Mouse (Mus musculus): ENCODE results near the gene Stk38l.
"Not testable (repeated sequence)": the region's sequence is repeated elsewhere in the genome, so short reads cannot be mapped to it uniquely, and the experiment has no call there.

The Stk38l gene

DNA sequence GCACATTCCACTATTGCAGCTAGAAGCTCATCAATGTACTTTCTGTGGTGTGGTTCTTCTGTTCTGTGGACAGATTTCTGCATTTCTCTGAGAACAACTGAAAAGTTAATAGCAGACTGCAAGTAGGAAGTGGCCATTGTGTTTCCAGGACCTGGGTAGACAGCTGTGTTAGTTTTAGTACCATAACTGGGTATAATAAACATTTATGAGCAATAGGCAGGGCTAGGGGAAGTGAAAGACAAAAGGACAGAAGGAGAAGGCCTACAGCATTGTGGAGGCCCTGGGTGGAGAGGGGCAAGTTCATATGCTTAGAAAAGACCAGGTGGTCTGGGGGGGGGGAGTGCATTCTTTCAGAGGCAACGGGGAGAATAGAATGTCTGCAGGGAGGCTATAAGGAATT is 8.8 kb downstream of the Stk38l start:
- DNase-seq (ENCODE audit: low spot score): no peak

DNA sequence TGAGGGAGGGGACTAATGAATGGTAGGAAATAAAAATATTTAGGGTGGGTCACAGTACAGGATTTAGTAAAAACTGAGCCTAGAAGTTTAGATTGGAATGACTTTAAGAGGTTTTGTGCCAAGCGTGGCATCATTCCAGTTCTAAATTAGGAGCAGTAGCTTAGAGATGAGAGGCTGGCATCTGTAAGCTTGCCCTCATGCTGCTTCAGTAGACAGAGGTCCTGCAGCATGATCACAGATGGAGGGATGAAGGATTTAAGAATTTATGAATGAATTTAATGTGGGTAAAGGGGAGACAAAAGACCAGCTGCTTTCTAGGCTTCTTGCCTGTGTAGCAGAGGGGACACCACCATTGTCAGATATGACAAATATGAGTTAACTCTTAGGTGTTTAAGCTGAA is 14.1 kb downstream of the Stk38l start:
- DNase-seq (ENCODE audit: low spot score): no peak

DNA sequence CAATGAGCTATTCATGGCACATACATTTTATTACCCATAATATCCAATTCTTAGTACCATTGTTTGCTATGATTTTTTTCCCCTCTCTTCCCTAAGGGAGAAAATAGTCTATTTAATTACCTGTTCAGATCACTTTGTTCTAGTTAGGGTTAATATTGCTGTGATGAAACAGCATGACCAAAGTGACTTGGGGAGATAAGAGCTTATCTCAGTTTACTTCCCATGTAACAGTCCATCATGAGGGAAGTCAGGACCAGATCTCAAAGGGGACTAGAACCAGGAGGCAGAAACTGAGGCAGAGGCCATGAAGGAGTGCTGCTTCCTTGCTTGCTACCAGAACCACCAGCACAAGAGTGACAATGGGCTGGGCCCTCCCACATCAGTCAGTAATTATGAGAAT is 15.9 kb downstream of the Stk38l start:
- no peak for DNase-seq (ENCODE audit: low spot score)

DNA sequence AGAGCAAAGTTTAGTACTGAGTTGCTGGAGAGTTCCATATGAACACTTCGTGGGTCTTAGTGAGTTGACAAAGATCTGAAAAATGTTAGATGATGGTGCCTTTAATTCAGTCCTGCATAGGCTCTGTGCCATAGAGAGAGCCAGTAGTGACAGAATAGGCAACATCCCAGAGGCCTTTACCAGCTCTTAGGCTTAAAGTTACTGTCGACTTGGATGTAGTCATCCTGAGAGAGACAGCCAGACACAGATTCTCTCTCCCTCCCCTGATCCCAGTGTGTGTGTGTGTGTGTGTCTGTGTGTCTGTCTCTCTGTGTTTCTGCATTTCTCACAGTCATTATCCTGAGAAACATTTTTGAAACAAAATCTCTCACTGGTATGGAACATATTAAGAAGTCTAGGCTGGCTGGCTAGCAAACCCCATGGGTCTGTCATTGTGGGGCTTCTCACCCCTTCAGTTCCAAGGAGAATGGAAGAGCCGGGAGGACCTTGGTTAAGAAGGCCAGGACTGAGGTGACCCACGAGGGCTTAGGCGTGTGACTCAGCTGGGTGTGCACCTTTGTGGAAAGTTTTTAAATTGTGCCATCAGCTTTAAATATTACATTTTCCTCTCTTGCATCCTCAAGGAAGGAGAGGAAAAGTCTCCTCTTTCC is 17.3 kb downstream of the Stk38l start:
- DNase-seq (ENCODE audit: low spot score): no peak

DNA sequence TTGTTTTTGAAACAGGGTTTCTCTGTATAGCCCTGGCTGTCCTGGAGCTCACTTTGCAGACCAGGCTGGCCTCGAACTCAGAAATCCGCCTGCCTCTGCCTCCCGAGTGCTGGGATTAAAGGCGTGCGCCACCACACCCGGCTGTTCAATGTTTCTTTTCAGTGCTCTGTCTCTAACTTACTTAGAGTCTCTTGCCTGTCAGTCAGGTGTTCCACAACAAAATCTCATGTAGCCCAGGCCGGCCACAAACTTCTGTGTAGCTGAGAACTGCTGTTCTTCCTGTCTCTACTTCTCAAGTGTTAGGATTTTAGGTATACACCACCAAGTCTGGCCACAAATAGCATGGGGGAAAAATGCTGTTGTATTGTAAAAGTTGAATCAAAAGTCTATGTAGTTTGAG is 19.5 kb downstream of the Stk38l start:
- not testable (repeated sequence) for DNase-seq (ENCODE audit: low spot score)

DNA sequence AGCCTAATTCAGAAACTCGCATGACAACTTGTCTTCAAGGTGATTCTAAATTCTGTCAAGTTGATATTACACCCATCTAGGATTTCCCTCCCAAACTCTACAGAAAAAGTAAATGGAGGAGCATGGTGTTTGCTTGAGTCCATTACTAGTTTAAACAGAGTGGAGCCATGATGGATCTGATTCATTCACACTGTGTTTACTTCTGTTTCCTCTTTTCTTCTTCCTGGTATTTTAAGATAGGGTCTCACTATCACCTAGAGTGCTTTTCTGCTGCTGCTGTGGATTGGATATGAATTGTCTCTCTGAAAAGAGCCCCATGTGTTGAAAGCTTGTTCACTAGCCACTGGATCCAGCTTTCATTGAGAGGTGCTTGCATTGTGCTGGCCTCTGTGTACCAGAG is 20.4 kb downstream of the Stk38l start:
- DNase-seq (ENCODE audit: low spot score): no peak

DNA sequence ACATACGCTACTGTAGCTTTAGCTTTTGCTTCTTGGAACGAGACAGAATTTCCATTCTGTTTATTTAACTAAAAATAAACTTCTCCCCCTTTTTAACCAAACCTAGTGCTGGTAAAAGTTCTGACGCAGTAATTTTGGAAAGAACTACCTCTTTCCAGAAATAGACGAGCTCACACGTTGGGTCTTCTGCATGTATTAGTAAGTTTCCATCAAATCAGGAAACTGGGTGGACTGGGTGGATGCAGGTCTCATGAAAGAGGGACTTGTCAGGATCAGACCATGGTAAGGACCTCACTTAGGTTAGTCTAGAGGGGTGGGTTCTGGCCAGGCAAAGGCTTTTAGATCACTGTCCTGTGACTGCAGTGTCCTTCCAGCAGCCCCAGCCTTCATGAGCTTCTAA is 21.8 kb downstream of the Stk38l start:
- no peak for DNase-seq (ENCODE audit: low spot score)

DNA sequence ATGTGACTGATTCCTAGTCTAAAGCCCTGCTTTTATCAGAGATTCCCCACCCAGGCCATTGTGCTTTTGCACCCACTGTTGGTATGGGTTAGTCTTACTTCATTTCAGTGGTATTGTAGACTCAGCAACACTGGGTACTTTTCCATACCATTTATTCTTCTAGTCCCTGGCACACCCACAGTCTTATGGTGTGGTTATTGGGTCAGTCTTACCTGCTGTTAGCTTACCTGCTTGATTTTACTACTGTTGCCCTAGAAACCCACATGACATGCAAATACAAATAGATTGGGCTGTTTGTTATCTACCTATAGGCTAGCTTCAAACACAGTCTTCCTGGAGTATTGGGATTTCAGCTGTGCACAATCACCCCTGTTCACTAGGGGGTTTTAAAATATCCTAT is 22.3 kb downstream of the Stk38l start:
- DNase-seq (ENCODE audit: low spot score): no peak

DNA sequence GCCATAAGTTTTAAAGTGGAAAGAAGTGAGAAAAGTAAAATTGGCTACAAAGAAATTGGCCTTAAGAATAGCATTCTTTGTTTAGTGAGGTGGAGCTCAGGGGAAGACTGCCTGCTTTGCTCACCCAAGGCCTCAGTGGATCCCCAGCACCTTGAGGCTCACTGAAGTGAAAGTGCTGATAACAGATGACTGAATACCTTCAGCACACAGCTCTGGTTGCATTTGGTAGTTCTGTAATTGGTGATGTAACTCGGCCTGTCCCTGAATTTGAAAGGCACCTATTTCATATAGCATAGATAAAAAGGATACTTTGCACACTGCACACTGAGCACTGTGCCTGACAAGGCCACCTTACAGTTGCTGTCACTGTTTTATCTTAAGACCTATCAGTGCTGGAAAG is 23.5 kb downstream of the Stk38l start:
- DNase-seq (ENCODE audit: low spot score): no peak

DNA sequence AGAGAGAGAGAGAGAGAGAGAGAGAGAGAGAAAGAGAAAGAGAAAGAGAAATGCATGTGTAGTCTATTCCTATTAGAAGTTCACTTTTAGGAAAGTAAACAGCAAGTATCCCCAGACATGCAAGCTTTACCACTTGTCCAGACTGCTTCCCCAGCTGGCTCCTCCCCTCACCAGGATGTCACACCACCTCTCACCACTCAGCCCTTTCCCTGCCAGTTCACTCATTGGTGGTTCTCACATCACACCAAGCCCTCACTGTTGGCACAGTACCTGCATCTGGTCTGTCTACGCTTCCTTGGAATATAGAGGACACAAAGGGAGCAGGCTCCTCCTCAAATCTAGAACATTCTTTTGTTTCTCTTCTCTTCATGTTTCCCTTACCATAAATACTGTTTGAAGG is 26.9 kb downstream of the Stk38l start:
- no peak for DNase-seq (ENCODE audit: low spot score)

DNA sequence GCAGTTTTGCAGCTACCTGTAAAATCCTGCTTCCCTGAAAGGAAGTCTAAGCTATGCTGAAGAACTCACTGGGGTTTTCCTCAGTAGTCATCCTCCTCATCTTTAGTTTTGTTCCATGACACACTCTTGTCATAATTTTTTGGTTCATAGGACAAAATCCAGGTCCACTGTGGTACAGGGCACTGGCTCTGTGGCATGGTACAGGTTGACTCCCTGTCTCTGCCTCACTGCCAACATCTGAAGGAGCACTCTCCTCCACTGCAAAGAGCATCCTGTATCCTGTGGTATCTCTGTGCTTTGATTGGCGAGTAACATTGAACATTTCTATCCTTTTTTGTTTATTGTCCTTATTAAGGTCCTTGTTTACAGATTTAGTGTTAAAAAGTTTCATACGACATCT is 27.4 kb downstream of the Stk38l start:
- no peak for DNase-seq (ENCODE audit: low spot score)

DNA sequence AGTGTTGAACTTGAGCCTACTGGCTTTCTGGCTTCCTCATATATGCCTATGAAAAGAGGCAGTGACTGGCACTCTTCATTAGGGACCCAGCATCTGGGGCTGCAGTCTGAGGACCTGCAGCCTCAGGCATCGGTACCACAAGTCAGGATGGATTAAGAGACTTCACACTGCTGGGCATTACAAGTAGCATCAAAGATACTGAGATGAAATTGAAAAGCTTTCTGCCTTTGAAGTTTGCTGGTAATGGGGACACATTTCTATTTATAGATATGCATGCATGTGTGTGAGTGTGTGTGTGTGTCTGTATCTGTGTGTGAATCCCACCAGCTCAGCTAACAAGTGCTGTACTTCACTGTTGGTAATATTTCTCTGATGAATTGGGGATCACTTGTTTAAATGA is 27.8 kb downstream of the Stk38l start:
- no peak for DNase-seq (ENCODE audit: low spot score)

DNA sequence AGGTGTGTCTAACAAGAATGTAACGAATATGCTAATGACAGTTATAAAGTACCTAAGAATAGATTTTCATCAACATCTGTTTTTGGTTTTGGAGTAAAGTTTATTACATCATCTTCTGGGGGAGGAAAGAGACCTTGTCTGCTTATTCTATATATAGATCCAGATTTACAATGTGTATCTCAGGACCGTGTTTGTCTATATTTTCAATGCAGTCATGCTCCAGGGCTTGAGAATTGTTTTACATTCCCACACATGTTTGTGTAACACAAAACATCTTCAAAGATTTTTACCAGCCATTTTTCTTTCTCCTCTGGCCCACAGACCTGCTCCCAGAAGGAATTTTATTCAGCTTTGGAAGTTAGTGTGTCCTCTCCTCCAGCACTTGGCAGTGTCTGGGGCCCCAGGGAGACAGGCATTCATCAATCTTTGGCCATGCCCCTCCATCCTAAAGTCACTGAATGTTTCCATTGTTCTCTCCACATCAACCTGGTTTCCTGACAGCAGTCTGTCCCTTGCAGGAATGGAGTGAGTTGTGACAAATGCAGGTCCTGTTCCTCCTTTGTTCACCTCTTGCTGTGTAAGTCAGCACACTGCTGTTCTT is 28.9 kb downstream of the Stk38l start:
- no peak for DNase-seq (ENCODE audit: low spot score)

DNA sequence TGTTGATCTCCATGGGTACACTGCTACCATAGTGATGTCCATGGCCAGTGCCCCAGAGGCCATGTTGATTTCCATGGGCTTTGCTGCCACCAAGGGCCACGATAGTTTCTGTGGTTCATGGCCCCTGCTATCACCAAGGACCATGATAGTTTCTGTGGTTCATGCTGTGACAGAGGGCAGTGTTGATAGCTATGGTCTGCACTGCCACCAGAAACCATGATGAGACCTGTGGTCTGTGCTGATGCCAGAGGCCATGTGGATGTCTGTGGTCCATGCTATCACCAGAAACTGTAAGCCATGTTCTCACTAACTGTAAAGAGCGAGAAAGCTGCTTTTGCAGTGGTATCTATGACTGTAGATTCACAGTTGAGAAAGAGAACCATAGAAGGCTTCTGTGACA is 30.3 kb downstream of the Stk38l start:
- no peak for DNase-seq (ENCODE audit: low spot score)

DNA sequence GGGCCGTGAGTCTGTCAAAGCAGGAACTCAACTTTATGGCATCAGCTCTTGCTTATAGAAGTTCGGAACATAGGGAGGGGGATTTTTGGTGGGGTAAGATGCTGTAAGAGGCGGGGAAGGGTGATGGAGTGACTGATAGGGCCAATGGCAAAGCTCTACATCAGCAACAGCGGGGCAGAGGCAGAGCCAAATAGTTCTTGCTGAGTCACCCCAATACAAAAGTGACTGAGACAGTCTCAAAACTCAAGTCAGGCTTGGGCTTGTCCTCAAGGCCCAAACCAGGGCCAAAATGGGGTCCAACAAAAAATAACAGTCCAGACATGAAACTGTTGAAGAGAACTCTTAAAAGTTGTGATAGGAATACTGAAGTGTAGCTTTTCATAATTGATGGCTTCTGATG is 30.9 kb downstream of the Stk38l start:
- no peak for DNase-seq (ENCODE audit: low spot score)

DNA sequence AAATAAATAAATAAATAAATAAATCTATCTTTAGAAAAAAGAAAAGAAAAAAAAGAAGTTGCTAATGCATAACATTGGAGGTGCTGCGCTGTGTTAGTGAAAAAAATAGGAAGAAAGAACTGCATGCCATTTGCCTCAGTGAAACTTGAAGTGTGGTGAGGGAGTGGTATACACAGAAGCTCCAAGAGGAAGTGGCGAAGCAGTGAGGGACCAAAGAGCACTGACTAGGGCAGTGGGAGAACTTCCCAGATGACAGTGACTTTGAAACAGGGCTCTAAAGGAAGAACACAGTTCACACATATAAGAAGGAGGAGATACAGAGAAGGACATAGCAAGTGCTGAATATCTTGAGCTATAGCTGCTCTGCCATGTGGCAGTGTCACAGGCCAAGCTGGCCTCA is 34.2 kb downstream of the Stk38l start:
- no peak for DNase-seq (ENCODE audit: low spot score)

DNA sequence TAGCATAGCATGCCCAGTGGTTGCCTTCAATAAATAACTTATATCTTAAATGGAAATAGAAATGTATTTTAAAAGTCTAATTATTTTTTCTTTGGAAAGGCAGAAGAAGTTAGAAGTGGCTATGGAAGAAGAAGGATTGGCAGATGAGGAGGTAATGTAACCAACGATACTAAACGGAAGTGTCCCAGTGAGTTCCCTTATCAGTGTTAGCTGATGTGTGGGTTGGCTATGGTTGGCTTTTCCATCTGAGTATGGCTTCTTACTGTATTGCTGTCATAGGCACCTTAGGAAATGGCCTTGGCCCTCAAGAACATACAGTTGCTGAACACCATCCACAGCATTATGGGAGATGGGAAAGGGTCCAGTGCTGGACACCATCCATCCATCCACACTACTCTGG is 35.2 kb downstream of the Stk38l start:
- no peak for DNase-seq (ENCODE audit: low spot score)

DNA sequence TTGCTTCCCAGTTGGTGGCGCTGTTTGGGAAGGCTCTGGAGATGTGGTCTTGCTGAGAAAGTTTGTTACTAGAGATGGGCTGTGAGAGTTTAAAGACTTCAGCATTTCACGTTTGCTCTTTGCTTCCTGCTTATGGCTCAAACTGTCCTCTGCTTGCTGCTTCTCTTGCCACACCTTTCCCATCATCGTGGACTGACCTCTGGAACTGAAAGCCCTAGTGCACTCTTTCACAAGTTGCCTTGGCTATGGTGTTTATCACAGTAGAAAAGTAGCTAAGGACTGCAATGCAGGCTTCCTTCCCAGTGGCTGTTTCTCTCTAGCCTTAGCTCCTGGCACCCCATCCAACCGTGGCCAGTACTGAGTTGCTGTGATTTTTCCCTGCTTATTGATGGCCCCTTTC is 35.9 kb downstream of the Stk38l start:
- no peak for DNase-seq (ENCODE audit: low spot score)

DNA sequence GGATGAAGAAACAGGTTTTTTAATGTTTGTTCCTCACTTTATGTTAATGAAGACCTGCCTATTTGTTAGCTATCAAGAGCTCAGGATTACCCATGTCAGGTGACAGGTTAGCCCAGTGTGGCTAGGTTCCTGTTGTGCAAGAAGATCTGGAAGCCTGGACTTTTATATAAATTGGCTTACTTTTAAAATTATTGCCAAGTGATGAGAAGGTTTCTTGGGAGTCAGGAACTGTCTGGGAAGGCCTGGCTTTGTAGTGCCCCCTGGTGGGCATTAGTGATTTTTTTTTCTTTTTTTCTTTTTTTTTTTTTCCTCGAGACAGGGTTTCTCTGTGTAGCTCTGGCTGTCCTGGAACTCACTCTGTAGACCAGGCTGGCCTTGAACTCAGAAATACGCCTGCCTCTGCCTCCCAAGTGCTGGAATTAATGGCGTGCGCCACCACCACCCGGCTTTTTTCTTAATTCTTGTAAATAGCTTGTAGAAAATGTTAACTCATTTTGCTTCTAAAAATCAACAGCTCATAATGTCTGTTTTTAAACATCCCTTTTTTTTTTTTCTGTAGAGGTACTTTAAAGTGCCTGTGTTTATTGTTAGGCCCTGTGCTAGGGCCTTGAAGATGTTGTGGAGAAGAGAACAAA is 37.6 kb downstream of the Stk38l start:
- DNase-seq (ENCODE audit: low spot score): no peak

DNA sequence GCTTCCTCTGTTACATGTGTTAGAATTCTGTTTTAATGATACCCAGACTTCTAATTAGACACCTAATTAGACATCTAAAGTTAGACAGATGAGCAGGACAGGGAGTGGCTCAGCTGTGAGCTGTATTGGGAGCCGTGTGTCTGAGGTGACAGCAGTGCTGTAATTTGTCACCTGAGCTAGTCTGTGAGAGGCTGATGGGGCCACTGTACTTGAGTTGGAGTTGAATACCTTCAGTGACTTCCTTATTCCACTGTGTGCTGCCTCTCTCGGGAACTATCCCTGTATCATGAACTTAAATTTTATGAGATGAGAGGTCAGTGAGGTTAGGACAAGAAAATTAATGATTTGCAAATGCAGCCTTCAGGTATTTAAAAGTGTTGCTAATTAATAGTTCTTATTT is 39.8 kb downstream of the Stk38l start:
- DNase-seq (ENCODE audit: low spot score): no peak

DNA sequence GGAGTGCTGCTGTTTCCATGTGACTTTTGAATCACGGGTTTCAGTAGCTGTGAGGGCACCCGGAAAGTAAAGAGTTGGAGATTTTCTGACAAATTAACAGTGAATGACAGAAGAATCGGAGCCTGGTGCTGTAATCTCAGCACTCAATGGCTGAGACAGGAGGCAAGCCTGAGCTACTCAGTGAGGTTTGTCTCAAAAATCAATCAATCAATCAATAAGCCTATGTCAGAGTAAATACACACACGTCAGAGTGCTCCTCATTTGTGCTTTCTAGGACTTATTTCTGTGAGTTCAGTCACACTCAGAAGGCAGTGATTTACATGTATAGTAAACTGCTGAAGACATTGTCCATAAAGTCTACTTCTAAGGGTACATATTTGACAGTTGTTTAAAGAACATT is 40.5 kb downstream of the Stk38l start:
- DNase-seq (ENCODE audit: low spot score): no peak

DNA sequence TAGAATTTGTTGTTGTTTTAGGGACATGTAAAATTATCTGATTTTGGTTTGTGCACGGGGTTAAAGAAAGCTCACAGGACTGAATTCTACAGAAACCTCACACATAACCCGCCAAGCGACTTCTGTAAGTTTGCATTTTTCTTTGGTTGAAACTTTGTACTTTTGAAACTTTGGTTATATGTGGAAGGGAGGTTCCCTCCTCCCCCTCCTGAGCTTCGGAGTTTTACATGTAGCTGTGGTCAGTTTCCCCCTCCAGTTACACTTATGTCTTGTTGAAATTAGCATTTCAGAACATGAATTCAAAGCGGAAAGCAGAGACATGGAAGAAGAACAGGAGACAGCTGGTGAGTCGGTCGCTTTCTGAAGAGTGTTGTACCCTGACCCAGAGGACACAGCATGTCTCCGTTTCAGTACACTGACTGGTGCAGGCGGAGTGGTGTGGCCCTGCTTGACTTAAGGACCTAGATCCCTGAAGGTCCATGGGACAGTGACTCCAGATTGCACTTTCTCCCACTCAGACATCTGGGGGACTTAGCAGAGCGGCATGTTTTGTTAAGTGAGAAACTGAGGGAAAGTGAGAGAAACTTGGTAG is 44.1 kb downstream of the Stk38l start:
- no peak for DNase-seq (ENCODE audit: low spot score)

DNA sequence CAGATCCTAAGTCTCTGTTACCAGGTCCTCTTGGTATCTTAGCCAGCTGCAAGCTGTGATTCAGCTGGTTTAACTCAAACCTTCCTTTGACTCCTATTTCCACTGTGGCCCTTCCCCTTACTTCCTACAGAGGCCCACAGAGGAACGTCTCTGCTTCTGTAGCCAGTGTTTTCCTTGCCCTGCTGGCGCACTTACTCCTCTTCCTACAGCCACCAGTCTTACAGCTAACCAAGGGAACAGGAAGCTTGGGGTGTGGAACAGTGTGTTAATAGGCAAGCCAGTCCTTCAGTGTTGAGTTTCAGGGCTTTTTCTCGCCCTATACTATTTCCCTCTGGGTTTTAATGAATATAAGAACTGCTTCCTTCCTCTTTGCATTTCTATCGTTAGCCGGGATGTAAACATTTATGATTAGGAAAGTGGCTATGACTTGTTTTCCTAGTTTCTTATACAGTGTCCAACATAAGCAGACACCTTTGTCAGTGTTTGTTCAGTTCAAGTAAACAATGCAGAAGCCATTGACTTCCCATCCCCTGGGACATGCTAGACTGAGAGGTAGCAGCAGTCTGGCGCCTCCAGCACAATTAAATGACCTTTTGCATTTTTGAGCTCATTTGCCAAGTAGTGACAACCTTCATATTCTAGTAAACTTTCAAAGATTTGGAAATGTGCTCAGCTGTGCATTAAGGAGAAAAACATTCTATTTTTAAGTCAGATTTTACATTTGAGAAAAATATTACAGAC is 45.4 kb downstream of the Stk38l start:
- no peak for DNase-seq (ENCODE audit: low spot score)

Measured in layer of hippocampus, adult 9-10 months (tissue).